Mouse (Mus musculus) MEL (cell line): ENCODE measurements around the gene Pim1.
A peak's percentile ranks its signal among the peaks of the same experiment; 100 is the strongest.

Experiments
- CHD1 ChIP-seq: IDR thresholded peaks from 2 replicates; pipeline ENCODE4 v1.6.1; 2012; ENCODE audit warnings: low read depth, mild to moderate bottlenecking, inconsistent platforms, low read length, improper control_type of control experiment
- CTCF ChIP-seq, 3 experiments: IDR thresholded peaks in 2 of 3; conservative IDR thresholded peaks in 1 of 3; 2 replicates each; pipeline ENCODE4 v1.5.1; 2011 to 2012; ENCODE audit warnings: low read length in 3 of 3, low read depth in 2 of 3, mild to moderate bottlenecking in 2 of 3, improper control_type of control experiment in 1 of 3, inconsistent platforms in 1 of 3, mixed read lengths in 1 of 3, moderate library complexity in 1 of 3; ENCODE audit not compliant: control insufficient read depth in 1 of 3, insufficient read depth in 1 of 3, poor library complexity in 1 of 3, severe bottlenecking in 1 of 3
- EP300 ChIP-seq, 2 experiments: IDR thresholded peaks; 2 replicates each; pipeline ENCODE4 v1.6.1; 2011; ENCODE audit warnings: improper control_type of control experiment in 2 of 2, low read length in 2 of 2, low read depth in 1 of 2, mild to moderate bottlenecking in 1 of 2
- POLR2A ChIP-seq, 2 experiments: IDR thresholded peaks; 2 replicates each; pipeline ENCODE4 v1.6.1; 2011 to 2012; ENCODE audit warnings: low read length in 2 of 2, mild to moderate bottlenecking in 2 of 2, control low read depth in 1 of 2, improper control_type of control experiment in 1 of 2, low read depth in 1 of 2, moderate library complexity in 1 of 2; ENCODE audit not compliant: control insufficient read depth in 1 of 2, insufficient read depth in 1 of 2, poor library complexity in 1 of 2
- POLR2AphosphoS2 ChIP-seq: IDR thresholded peaks from 2 replicates; pipeline ENCODE4 v1.6.1; 2011; ENCODE audit warnings: low read length, improper control_type of control experiment
- ZMIZ1 ChIP-seq: IDR thresholded peaks from 2 replicates; pipeline ENCODE4 v1.6.1; 2012; ENCODE audit warnings: low read depth, mild to moderate bottlenecking, inconsistent platforms, low read length, improper control_type of control experiment, moderate library complexity

GRCm38 (mm10) chr17:29513044-29513730 lies 22.6 kb downstream of the Pim1 start:
- TF ChIP-seq POLR2A (IDR thresholded peaks at IDR 0.05; ENCODE audit: control insufficient read depth in 1 of 2, insufficient read depth in 1 of 2, low read depth in 1 of 2, low read length in 2 of 2, poor library complexity in 1 of 2) = no peak
- no peak for TF ChIP-seq POLR2AphosphoS2
- no peak for TF ChIP-seq CHD1
- peak; percentile 27 to 62 (median 59); a peak in 5 of 6 replicates for TF ChIP-seq CTCF (IDR thresholded peaks at IDR 0.05 in 2 of 3, conservative IDR thresholded peaks at IDR 0.05 in 1 of 3; ENCODE audit: control insufficient read depth in 1 of 3, insufficient read depth in 1 of 3, low read depth in 2 of 3, low read length in 3 of 3, poor library complexity in 1 of 3, severe bottlenecking in 1 of 3)
- TF ChIP-seq ZMIZ1 = no peak
- TF ChIP-seq EP300 (IDR thresholded peaks at IDR 0.05; ENCODE audit: low read depth in 1 of 2, low read length in 2 of 2) = no peak
